Comparison of ENCODE assay signal across 19 mouse cellular contexts in genomic region chr5:4580185-4580839, GRCm38 (mm10).
"Had no signal": no experiment of that assay in that cellular context is flagged by ENCODE, and none has a peak within 500 bp of the region (broad histone marks: within the 10 kb centered on the region; RNA-seq: fewer than 3 reads in every experiment).

No protein-coding gene starts in this region.

- H3K4me2 ChIP-seq: limb, embryonic 13.5 days; liver, embryonic 12.5 days; liver, embryonic 15.5 days; lung, embryonic 15.5 days; midbrain, embryonic 12.5 days had no signal

- H3K27me3 ChIP-seq: limb, embryonic 13.5 days; liver, embryonic 12.5 days; liver, embryonic 15.5 days; lung, embryonic 15.5 days; megakaryocyte, embryonic 14.5 days; midbrain, embryonic 12.5 days had no signal

- H3K4me3 ChIP-seq: layer of hippocampus, adult 2 months; limb, embryonic 10.5 days; limb, embryonic 13.5 days; liver, embryonic 12.5 days; liver, embryonic 15.5 days; lung, embryonic 15.5 days; megakaryocyte, embryonic 14.5 days; midbrain, embryonic 12.5 days had no signal

- H3K9ac ChIP-seq: limb, embryonic 13.5 days; liver, embryonic 12.5 days; liver, embryonic 15.5 days; lung, embryonic 15.5 days; midbrain, embryonic 12.5 days had no signal

- DNase-seq: kidney, adult 18-20 months; kidney, adult 9 months; kidney, postnatal 14 days; kidney, postnatal 4 days; layer of hippocampus, adult 9-11 months; liver; lung, adult 18-20 months; lung, postnatal 10 days; lung, postnatal 36 days; thymus, adult 18-20 months; thymus, postnatal 36 days had no signal

- H3K36me3 ChIP-seq: limb, embryonic 10.5 days; limb, embryonic 13.5 days; liver, embryonic 12.5 days; liver, embryonic 15.5 days; lung, embryonic 15.5 days; midbrain, embryonic 12.5 days had no signal

- H3K9me3 ChIP-seq: limb, embryonic 10.5 days; limb, embryonic 13.5 days; liver, embryonic 12.5 days; liver, embryonic 15.5 days; lung, embryonic 15.5 days; midbrain, embryonic 12.5 days had no signal

- H3K4me1 ChIP-seq: limb, embryonic 10.5 days; limb, embryonic 13.5 days; liver, embryonic 12.5 days; liver, embryonic 15.5 days; lung, embryonic 15.5 days; megakaryocyte, embryonic 14.5 days; midbrain, embryonic 12.5 days had no signal

- H3K27ac ChIP-seq: layer of hippocampus, adult 2 months; limb, embryonic 10.5 days; limb, embryonic 13.5 days; liver, embryonic 12.5 days; liver, embryonic 15.5 days; lung, embryonic 15.5 days; midbrain, embryonic 12.5 days had no signal

- ATAC-seq: liver, embryonic 12.5 days had no signal
